Mouse (Mus musculus): Measurements from ENCODE around the gene Dlk2.
A peak's percentile ranks its signal among the peaks of the same experiment; 100 is the strongest.

Dlk2 gene

DNA sequence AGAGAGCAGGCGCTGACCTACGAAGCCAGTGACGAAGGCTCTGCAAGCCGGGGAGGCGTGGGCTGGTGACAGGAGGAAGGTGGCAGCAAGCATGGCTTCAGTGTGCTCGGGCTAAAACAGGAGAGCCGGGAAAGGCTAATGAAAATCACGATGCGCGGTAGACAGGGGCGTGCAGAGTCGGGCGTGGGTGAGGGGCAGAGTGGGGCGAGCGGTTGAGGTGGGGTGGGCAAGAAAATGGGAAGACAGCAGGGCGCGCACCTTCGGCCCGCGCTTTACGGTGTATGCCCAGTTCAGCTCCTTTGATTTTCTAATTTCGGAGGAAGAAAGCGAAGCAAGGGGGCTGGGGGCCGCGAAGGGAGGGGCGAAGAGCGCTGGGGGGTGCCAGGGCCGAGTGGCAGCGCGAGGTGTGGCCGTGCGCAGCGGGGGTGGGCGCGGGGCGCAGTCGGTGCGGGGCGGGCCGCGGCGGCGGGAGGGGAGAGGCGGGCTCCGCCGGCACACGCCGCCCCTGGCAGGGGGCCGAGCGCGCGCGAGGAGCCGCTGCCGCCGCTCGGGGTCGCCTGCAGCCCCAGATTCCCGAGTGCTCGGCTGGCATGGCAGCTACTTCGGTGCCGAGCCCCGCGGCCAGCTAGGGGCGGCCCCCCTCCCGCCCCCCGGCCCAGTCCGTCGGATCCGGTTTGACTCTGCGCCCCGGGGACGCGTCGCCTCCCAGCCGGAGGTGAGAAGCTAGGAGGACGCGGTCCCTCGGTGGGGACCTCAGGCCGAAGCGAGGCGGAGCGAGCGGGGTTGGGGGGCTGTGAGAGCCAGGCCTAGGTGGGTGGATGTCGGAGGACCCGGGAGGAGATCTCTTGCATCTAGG lies at the start of gene Dlk2:
TSS of gene Dlk2 (plus strand) at position 58 of the 856 bp plus-strand sequence.
- H3K36me3 ChIP-seq (ENCODE audit: control insufficient read depth, insufficient read depth, low read length, poor library complexity, severe bottlenecking) = no peaks in the 10 kb centered on the region
- peak; percentile 42 for DNase-seq (ENCODE audit: low read depth, low spot score)
- H3K27me3 ChIP-seq (ENCODE audit: control insufficient read depth, insufficient read depth, low read length, poor library complexity, severe bottlenecking) = peaks cover 4% of the 10 kb centered on the region

DNA sequence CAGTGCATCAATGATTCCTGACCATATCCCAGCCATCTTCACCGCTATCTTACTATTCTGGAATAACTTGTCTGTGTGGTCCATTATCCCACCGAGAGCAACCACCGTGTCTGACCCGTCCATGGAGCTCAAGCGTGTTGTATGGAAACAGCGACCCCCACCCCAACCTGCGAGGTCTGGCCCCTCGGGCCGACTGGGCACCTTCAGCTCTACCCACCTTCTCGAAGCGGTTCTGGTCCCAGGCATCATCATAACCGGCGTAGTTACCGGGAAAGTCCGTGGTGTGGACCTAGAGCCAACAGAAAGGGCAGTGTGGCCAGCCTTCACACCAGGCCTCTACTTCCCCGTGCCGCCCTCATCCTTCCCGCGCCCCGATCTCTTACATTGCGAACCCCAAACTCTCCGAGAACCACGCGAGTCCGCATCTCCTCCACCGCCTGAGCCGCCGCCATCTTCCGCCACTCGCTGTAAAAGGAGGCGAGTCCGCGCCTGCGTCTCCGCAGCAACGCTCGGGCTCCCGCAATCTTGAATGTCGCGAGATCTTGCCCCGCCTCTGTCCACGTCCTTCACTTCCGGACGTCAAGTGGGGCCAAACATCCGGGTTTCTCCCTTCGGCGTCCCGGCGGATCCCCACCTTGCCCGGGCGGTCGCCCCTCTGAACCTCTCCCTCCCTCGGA lies 49.6 kb upstream of the Dlk2 start, which contains the start of the genes Polr1c and Yipf3:
TSS of gene Polr1c (minus strand) at position 543 of the 677 bp plus-strand sequence.
TSS of gene Yipf3 (plus strand) at position 569 of the 677 bp plus-strand sequence.
- Histone ChIP-seq H3K36me3 (ENCODE audit: control insufficient read depth, insufficient read depth, low read length, poor library complexity, severe bottlenecking) (peaks cover 6% of the 10 kb centered on the region), H3K27me3 (ENCODE audit: control insufficient read depth, insufficient read depth, low read length, poor library complexity, severe bottlenecking) (no peaks in the 10 kb centered on the region)
- peak; percentile 94 for DNase-seq (ENCODE audit: low read depth, low spot score)

DNA sequence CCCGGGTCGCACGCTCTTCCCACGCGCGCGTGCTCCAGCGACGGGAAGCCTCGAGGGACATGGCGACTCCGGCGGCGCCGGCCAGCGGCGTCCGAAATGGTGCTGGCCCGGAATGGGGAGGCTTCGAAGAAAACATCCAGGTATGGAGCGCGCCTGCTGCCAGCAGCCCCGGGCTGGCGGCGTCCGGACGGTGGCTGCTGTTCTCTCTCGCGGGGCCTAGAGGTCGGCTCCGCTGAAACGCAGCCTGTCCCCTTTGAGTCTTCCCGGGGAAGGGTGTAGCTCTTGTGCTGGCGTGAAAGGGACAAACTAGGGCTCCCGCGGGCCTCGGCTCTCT lies 49.1 kb upstream of the Dlk2 start:
- Histone ChIP-seq H3K36me3 (ENCODE audit: control insufficient read depth, insufficient read depth, low read length, poor library complexity, severe bottlenecking) (peaks cover 6% of the 10 kb centered on the region), H3K27me3 (ENCODE audit: control insufficient read depth, insufficient read depth, low read length, poor library complexity, severe bottlenecking) (no peaks in the 10 kb centered on the region)
- no peak for DNase-seq (ENCODE audit: low read depth, low spot score)

DNA sequence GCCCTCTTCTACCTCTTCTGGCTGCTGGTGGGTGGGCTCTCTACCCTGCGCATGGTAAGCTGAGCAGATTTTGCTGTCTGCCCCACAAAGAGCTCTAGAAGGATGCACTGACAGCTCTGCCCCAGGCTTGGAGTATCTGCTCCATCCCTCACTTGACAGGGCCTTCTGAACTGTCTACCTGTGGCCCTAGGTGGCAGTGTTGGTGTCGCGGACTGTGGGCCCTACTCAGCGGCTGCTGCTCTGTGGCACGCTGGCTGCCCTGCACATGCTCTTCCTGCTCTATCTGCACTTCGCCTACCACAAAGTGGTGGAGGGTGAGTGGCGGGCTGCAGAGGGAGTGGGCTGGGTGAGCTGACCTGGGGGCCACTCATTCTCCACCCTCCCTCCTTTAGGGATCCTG lies 46.0 kb upstream of the Dlk2 start:
- H3K27me3 ChIP-seq (ENCODE audit: control insufficient read depth, insufficient read depth, low read length, poor library complexity, severe bottlenecking) = no peaks in the 10 kb centered on the region
- DNase-seq (ENCODE audit: low read depth, low spot score) = peak; percentile 38

DNA sequence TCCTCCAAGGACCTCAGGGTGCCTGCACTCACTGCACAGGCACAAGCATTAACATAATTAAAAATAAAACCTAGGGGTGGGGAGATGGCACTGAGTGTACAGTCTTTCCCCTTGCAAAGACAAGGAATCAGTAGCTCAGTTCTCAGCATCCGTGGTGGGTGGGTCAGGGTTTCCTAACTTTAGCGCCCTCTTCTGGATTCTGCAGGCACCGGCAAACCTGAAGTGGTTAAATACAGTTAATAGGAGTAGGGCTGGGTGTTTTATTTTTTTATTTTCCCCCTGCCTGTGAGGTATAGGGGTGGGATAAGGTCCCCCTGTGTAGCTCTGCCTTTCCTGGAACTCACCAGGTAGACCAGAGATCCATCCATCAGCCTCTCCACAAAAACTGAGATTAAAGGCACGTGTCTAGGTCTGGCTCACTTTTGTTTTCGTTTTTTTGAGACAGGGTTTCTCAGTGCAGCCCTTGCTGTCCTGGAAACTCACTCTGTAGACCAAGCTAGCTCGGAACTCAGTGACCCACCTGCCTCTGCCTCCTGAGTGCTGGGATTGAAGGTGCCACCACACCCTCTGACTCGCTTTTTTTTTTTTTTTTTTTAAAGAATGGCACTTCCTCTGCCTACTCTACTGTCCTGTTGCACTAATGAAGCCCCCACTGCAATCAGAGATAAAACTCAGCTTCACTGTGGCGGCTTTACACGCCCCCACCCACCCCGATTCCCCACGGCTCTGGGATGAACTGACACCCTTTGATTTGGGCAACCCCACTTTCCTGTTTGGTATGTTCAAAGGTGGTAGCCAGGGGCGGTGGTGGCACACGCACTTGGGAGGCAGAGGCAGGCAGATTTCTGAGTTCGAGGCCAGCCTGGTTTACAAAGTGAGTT lies 44.4 kb upstream of the Dlk2 start:
- Histone ChIP-seq H3K27me3 (ENCODE audit: control insufficient read depth, insufficient read depth, low read length, poor library complexity, severe bottlenecking) (no peaks in the 10 kb centered on the region), H3K36me3 (ENCODE audit: control insufficient read depth, insufficient read depth, low read length, poor library complexity, severe bottlenecking) (peaks cover 6% of the 10 kb centered on the region)
- peak; percentile 59 for DNase-seq (ENCODE audit: low read depth, low spot score)

More for the DNA sequence above, 46.0 kb upstream of the Dlk2 start:
- H3K36me3 ChIP-seq (ENCODE audit: control insufficient read depth, insufficient read depth, low read length, poor library complexity, severe bottlenecking) = peaks cover 6% of the 10 kb centered on the region

DNA sequence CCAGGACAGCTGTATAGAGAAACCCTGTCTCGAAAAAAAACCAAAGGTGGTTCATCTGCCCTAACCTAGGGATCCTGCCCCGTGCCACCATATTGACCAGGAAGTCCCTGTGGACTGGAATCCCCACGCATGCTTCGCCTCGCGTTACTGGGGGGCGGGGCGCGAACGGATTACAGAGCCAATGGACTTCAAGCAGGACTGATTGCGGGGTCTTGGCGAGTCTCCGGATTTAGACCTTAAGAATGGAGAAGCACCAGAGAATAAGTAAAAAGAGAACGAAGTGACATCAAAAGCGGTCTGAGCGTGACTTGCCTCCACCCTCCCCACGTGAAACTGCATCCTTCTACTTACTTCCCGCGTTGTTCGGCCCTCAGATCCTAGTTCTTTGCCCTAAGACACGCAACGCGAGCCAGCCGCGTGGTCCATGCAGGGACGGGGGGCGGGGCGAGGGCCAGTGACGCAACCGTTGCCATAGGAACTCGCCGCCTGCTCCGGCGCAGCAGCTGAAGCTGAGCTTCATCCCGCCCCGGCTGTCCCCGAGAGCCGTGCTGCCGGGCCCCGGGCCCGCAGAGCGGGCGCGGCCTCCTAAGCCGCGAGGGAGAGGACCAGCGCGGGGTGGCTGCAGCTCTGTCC lies 43.7 kb upstream of the Dlk2 start, which contains the start of gene Lrrc73:
TSS of gene Lrrc73 (plus strand) at position 80 of the 633 bp plus-strand sequence.
- DNase-seq (ENCODE audit: low read depth, low spot score) = peak; percentile 93
- no peaks in the 10 kb centered on the region for H3K27me3 ChIP-seq (ENCODE audit: control insufficient read depth, insufficient read depth, low read length, poor library complexity, severe bottlenecking)
- H3K36me3 ChIP-seq (ENCODE audit: control insufficient read depth, insufficient read depth, low read length, poor library complexity, severe bottlenecking) = peaks cover 6% of the 10 kb centered on the region

DNA sequence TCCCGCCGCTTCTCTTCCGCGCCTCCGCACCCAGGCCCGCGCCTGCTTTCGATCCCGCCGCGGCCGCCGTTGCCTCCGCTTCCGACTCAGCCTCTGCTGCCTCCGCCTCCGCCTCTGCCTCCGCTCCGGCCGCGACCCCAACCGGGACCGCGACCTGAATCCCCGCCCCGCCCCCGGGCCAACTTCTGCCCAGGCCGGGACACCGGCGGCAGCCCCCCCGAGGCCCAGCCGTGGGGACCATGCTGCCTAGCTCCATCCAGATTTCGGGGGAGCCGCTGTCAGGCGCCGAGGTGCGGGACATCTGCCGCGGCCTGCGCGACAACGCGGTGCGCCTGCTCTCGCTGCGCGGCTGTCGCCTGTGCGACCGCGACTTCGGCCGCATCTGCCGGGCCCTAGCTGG lies 43.1 kb upstream of the Dlk2 start:
- no peak for DNase-seq (ENCODE audit: low read depth, low spot score)
- Histone ChIP-seq H3K27me3 (ENCODE audit: control insufficient read depth, insufficient read depth, low read length, poor library complexity, severe bottlenecking) (no peaks in the 10 kb centered on the region), H3K36me3 (ENCODE audit: control insufficient read depth, insufficient read depth, low read length, poor library complexity, severe bottlenecking) (peaks cover 7% of the 10 kb centered on the region)

DNA sequence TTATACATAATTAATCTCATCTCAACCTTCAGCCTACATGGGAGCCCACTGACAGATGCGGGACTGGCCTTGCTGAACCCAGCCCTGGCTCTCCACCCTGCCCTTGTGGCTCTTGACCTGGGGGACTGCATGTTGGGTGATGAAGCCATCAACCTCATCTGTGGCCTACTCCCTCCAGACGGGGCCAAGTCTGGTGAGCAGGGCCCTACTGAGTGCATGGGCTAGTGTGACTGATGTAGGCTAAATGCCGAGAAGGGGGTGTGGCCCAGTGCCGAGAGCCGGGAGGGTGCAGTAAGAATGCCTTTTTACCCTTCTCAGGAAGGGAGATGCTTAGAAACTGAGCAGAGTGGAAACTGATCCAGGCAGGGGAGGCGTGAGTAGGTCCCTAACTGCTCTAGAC lies 42.1 kb upstream of the Dlk2 start:
- DNase-seq (ENCODE audit: low read depth, low spot score) = no peak
- Histone ChIP-seq H3K27me3 (ENCODE audit: control insufficient read depth, insufficient read depth, low read length, poor library complexity, severe bottlenecking) (no peaks in the 10 kb centered on the region), H3K36me3 (ENCODE audit: control insufficient read depth, insufficient read depth, low read length, poor library complexity, severe bottlenecking) (peaks cover 9% of the 10 kb centered on the region)

DNA sequence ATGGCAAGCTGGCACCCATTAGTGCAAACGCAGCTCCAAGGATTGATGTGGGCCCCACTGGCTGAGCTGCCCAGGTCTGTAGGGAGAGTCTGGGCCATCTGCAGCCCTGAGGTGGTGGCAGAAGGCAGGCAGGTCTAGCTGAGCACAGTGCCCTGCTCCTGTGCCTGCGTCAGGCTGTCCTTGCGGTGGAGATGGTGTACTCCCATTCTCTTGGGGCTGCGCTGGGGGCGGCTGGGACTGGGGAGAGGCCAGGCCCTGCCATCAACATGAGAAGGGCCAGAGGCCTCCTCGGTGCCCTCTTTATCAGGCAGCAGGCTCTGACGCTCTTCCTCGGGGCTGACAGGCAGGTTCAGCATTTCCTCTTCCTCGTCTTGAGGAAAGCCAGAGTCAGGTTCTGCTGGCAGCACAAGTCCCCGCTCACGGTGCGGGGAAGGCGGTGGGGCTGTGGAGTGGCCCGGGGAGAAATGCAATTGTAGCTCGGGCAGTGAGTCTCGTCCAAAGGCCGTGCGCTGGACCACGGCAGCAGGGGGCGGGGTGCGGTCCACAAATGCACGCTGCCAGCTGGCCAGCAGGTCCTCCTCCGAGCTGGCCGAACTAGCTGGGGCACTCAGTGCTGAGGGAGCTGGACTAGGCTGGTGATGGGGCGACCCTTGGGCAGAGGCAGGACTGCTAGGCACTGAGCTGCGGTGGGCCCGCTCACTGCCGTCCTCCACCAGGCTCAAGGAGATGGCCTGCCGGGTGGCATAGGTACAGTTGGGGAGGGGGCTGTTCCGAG lies 38.8 kb upstream of the Dlk2 start:
- peaks cover 4% of the 10 kb centered on the region for H3K36me3 ChIP-seq (ENCODE audit: control insufficient read depth, insufficient read depth, low read length, poor library complexity, severe bottlenecking)
- H3K27me3 ChIP-seq (ENCODE audit: control insufficient read depth, insufficient read depth, low read length, poor library complexity, severe bottlenecking) = no peaks in the 10 kb centered on the region
- no peak for DNase-seq (ENCODE audit: low read depth, low spot score)

DNA sequence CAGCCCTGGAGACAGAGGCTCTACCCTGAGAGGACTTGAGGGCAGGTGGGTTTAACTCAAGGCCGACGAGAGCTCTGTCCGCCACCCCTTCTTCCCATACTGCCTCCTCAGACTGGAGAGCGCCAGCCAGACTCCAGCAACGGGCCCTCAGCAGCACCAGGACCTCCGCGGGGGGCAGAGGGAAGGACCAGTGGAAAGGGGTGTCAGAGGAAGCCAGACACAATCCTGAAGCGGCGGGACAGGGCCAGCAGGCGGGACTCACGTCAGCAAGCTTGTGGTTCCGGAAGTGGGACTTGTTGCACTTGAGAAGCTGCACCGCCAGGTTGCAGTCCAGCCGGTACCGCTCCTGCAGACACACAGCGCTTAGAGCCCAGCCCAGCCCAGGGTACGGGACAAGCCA lies 37.5 kb upstream of the Dlk2 start:
- H3K36me3 ChIP-seq (ENCODE audit: control insufficient read depth, insufficient read depth, low read length, poor library complexity, severe bottlenecking) = peaks cover 6% of the 10 kb centered on the region

DNA sequence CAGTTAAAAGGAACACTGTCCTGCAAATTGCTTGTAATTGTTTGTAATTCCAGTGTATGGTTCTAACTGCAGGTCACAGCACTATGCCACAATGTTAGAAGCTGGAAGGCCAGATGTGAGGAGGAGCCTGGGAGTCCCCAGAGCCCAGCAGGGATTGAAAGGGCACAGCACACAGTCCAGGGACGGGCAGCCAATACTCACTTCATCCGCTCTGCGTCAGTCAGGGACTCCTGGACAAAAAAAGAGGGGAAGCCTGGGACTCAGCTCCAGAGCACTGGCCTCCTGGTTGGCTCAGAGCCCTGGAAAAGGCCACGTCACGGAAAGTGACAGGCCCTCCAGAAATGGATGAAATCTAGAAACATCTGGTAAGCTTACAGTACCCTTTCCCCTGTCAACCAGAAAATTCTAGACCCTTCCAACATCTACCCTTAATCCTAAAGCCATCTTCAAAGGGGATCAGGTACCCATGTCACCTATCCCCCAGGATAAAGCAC lies 35.0 kb upstream of the Dlk2 start:
- Histone ChIP-seq H3K36me3 (ENCODE audit: control insufficient read depth, insufficient read depth, low read length, poor library complexity, severe bottlenecking) (peaks cover 6% of the 10 kb centered on the region), H3K27me3 (ENCODE audit: control insufficient read depth, insufficient read depth, low read length, poor library complexity, severe bottlenecking) (no peaks in the 10 kb centered on the region)
- no peak for DNase-seq (ENCODE audit: low read depth, low spot score)

More for the DNA sequence above, 37.5 kb upstream of the Dlk2 start:
- DNase-seq (ENCODE audit: low read depth, low spot score) = no peak
- no peaks in the 10 kb centered on the region for H3K27me3 ChIP-seq (ENCODE audit: control insufficient read depth, insufficient read depth, low read length, poor library complexity, severe bottlenecking)

DNA sequence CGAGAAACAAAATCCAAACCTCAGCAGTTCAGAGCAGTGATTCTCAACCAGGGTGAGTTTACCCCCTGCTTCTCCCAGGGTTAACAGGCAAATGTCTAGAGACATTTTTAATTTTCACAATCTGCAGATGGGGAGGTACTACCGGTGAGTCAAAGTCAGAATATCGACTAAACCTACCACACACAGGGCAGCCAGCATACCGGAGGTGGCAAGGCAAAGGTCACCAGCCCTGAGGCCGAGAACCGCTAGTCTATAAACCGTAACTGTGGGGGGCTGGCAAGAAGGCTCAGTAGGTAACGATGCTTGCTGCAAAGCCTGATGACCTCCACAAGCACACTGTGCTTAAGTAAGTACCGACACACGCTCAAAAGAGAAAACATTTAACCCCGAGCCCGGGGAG lies 31.7 kb upstream of the Dlk2 start:
- no peaks in the 10 kb centered on the region for H3K27me3 ChIP-seq (ENCODE audit: control insufficient read depth, insufficient read depth, low read length, poor library complexity, severe bottlenecking)
- H3K36me3 ChIP-seq (ENCODE audit: control insufficient read depth, insufficient read depth, low read length, poor library complexity, severe bottlenecking) = peaks cover 5% of the 10 kb centered on the region
- no peak for DNase-seq (ENCODE audit: low read depth, low spot score)

DNA sequence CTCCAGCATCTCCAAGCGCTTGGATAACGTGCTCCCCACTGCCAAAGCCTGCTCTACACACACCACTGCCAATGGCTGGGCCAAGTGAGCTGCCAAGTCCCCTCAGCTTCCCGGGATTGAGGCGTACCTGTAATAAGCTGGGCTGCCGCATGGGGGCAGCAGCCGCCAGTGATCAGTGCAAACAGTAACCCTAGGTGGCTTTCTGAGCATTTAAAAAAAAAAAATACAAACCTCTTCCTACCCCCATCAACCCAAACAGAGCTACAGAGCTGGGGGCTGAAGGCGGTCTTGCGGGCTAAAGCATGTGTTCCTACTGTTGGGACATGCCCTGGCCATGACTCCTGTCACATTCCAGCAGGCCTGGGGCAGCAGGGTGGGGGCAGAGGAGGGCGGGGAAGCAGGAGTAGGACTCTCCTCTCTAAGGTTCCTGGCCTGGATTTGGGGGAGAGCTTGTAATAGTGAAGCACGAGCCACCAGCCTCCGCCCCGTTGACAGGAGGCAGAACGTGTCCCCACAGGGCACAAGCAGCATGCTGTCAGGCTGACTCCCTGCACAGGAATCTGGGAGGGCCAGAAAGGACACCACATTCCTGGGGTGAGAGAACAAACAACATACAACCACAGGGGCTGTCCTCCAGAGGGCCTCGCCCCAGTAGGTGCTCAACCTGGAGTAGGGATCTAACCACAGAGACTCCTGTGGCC lies 31.2 kb upstream of the Dlk2 start:
- DNase-seq (ENCODE audit: low read depth, low spot score) = peak; percentile 81
- peaks cover 5% of the 10 kb centered on the region for H3K36me3 ChIP-seq (ENCODE audit: control insufficient read depth, insufficient read depth, low read length, poor library complexity, severe bottlenecking)
- H3K27me3 ChIP-seq (ENCODE audit: control insufficient read depth, insufficient read depth, low read length, poor library complexity, severe bottlenecking) = no peaks in the 10 kb centered on the region
